Mouse (Mus musculus): ENCODE results near the gene Pphln1. TPM values are rescaled to one million over a fixed set of nuclear protein-coding genes. Genes with fewer than 3 reads are reported as not detected.

The Pphln1 gene
- total RNA-seq, 2 experiments from 2014 or later: 31.6 to 34.3 TPM

DNA sequence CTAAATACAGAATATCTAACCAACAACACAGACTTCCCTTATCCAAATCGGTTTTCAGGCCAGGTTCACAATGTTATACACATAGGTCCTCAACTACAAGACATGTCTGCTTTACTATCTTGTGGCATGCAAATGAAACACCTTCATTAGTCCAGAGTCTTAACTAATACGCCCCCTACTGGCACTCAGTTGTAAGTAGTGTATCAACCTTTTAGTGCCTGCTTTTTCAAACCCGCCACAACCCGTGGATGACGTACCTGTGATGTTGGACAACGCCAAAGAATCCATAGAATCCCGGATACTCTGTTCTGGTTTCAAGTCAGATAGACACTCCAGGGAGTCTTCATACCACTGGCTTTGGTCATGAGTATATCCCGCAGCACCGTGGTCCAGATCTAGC lies 104.6 kb downstream of the Pphln1 start:
- no peak for DNase-seq (ENCODE audit: low spot score in 2 of 2)

- DNase-seq (ENCODE audit: low spot score in 2 of 2): no peak
These were observed 105.1 kb downstream of the Pphln1 start for GRCm38 (mm10) chr15:93503201-93503745.

DNA sequence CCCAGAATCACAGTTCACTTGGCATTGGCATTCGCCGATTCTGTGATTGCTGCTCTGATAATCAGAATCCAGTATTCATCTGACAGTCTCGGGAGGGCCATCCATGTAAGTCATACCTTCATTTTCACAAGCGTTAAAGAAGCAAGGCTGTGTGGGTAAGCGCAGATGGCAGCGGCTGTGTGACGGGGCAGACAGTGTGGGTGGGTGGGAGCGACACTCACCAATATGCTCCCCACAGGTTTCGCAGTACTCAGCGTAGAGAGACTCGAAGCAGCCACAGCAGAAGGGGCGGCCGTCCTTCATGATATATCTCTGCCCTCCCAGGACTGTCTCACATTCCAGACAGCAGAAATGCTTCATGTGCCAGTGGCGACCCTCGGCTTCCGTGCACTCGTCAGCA lies 106.7 kb downstream of the Pphln1 start:
- DNase-seq (ENCODE audit: low spot score in 2 of 2): no peak

GRCm38 (mm10) chr15:93510690-93511336 lies 112.7 kb downstream of the Pphln1 start:
- no peak for DNase-seq (ENCODE audit: low spot score in 2 of 2)

DNA sequence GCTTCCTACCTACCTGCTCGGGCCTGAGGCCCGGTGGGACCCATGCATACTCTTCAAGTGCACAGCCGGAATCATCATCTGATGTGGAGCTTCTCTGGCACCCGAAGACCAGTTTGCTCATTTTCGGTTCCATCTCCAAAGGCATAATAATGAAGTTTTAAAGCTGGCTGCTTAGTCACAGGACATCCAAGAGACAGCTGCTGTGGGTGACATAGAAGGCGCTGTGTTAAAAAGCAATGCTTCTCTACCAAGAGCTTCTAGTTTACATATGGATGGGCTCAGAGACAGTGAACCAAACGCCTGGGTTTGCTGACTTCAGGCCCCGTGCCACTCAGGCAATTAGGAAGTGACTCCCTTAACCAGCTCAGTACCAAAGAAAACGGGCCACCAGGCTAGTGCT lies 114.3 kb downstream of the Pphln1 start:
- no peak for DNase-seq (ENCODE audit: low spot score in 2 of 2)

GRCm38 (mm10) chr15:93513939-93514341 lies 115.8 kb downstream of the Pphln1 start:
- no peak for DNase-seq (ENCODE audit: low spot score in 2 of 2)

DNA sequence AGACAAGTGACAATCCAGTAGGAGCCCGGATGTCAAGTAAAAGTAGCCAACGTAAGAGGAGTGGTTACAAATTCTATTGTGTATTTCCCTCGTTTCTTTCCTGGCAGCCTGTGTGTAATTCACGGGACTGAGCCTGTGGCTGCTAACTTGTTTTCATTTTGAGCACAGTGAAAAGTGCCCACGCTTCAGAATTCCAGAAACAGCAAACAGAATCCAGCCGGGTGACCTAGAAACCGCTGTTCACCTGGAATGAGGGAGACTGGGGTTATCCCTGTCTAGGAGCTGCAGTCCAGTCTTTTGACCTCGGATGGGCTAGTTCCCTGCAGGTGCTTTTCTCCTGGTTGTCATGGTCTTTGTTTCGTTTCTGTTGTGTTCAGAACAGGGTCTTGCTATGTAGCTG lies 117.2 kb downstream of the Pphln1 start:
- no peak for DNase-seq (ENCODE audit: low spot score in 2 of 2)

DNA sequence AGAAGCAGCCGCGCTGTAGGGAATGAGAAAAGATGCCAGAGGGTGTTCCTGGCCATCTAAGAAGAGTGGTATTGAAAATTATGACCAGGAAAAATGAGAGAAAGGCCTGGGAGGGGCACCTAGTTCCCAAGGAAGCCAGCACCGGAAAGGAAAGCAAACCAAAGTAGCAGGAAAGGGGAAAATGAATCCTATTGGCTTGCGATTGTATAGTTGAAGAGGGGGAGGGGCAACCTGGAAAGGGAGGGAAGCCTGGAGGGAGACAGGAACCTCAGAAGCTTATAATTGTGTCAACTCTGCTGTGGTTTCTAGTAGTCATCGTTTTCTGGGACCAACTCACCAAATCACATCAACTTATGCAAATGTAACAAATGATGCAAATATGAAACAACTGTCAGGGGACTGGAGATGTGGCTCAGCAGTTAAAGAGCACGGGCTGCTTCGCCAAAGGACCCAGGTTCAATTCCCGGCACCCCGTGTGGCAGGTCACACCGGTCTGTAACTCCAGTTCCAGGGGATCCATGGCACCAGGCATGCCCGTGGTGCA lies 118.9 kb downstream of the Pphln1 start:
- no peak for DNase-seq (ENCODE audit: low spot score in 2 of 2)

GRCm38 (mm10) chr15:93518143-93518902 lies 120.2 kb downstream of the Pphln1 start:
- DNase-seq (ENCODE audit: low spot score in 2 of 2): no peak

DNA sequence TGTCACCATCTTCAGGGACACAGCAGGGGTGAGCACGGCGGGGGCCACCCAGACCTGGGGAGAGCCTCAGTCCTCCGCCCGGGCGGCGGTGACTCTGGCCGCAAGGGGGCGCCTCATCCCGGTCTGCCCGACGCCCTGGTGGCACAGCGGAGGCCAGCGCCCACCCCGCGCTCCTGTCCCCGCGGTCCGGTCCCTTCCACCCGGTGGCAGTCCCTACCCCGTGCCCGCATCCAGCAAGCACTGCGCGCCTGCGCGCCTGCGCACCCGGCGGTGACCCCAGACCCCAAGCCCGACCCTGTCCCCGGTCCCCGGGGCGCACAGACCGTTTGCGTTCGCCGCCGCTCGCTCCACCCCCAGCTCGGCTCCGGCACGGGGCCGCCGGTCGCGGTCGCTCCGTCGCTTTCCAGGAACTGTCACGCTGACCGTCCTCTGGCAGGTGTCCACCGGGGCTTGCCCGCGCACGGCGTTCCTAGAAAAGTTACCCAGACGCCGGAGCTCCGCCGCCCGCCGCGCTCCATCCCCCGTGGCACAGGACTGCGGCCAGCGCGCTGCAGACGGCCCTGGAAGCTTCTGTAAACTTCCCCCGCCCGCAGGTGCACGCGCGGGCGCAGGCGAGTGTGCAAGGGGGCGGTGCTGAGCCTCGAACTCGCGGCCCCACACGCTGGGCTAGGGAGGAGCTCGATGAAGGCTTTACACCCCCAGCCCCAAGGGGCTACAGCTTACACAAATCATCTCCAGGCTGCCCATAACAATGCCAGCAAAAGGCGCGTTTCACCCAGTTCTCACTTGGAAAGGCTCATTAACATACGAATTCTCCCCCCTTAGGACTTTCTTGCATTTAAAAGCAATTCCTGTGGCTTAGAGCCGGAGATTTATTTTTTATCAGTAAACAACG lies 121.0 kb downstream of the Pphln1 start:
- DNase-seq (ENCODE audit: low spot score in 2 of 2): peak; percentile 81 to 87

- DNase-seq (ENCODE audit: low spot score in 2 of 2): no peak
These were observed 122.0 kb downstream of the Pphln1 start for GRCm38 (mm10) chr15:93519836-93520826.

DNA sequence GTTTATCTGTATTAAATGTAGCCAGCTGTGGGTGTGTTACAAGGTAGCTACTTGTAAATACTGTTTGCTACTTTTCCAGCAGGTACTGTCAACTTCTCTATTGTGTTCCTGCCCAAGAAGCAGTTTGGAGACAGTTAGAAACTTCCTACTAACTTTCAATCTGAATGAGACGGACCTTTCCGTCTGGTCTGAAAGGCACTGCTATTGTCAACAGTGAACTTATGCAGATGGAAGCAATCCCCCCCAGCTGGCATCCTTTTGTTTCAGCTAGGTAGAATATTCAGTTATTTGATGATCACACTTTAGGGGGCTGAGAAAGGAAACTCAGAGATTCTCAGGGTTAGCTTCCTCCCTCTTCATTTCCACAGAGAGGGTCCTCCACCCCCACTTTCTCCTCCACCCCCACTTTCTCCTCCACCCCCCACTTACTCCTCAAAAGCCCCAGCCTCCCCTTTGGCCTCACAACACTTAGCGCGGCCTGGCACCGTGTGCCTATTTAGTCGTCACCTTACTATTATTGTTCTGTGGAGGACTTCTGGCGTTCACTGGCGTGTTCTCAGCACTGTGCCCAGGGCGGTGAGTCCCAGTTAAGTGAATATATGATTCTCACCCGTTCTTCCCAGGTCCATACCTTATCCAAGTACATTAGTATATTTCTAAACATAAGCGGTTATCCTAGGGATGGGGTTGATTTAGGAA lies 123.1 kb downstream of the Pphln1 start:
- no peak for DNase-seq (ENCODE audit: low spot score in 2 of 2)

DNA sequence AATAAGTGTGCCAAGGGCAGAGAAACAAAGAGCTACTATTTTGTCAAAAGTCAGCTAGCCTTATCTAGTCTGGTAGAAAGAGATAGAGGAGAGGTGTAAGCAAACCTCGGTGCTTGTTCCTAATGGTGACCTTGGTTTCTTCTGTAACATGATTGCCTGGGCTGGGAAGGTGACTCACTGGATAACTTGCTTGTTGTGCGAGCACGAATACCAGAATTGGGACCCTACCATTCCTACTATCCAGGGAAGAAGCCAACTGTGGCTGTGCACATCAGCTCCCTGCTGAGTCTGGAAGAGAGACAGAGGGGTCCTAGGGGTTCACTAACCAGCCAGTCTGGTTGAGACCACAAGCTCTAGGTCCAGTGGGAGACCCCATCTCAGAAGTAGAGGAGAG lies 123.6 kb downstream of the Pphln1 start:
- DNase-seq (ENCODE audit: low spot score in 2 of 2): no peak

GRCm38 (mm10) chr15:93525305-93525917 lies 127.3 kb downstream of the Pphln1 start:
- no peak for DNase-seq (ENCODE audit: low spot score in 2 of 2)

DNA sequence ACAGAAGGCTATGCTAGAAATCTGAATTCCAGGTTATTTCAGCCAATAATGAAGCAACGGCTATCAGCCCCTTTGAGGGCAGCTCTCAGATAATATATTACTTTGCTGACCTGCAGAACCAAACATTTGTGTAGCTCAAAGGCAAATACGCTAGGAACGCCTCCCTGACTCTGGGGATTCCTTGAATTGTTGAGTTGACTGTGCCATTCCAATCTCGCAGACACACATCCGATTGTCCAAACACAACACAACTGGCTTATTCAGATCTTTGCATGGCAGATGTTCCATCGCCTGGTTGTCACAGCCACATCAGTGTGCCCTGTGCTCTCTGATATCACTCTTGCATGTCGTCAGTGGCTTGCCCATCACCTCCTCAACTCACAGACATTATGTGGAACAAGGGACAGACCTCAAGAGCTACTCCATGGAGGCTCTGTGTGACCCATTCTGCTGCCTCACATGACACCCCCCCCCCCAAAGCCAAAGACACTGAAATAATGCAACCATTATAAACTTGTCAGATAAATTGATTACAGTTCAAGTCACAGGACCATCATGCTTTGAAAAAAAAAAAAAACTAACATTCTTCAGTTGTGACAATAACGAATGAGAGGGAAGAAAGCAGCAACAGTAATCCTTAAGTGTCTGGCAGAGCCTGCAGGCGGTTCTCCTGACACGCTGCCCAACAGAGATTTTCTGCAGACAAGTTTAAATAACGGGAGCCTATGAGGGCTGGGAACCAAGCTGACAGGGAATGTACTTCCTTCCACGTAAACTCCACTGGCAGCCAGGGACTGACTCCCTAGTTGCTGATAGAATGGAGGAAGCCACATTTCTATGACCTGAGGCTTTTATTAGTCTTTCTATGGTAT lies 131.9 kb downstream of the Pphln1 start:
- DNase-seq (ENCODE audit: low spot score in 2 of 2): no peak

DNA sequence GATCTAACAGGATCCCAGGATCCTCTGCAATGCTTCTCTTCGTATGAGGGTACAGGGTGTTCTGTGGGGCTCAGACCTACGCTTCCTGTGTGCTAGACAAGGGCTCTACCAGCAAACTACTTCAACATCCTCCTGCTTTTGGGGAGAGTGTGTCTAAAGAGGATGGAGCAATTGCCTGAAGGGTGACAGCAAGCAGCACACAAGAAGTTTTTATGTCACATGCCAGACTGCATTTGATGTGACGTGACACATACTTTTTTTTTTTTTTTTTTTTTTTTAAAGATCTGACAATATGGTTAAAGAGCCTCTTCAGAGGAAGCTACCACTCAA lies 132.5 kb downstream of the Pphln1 start:
- DNase-seq (ENCODE audit: low spot score in 2 of 2): no peak

- DNase-seq (ENCODE audit: low spot score in 2 of 2): no peak
These were observed 138.0 kb downstream of the Pphln1 start for GRCm38 (mm10) chr15:93536191-93536590.

GRCm38 (mm10) chr15:93537745-93538144 lies 139.6 kb downstream of the Pphln1 start:
- DNase-seq (ENCODE audit: low spot score in 2 of 2): no peak
